Mouse (Mus musculus): ENCODE measurements around the gene Krt1.

Gene Krt1

GRCm38 (mm10) chr15:101803052-101803822 is 47.4 kb downstream of the Krt1 start:
- no peak for DNase-seq (ENCODE audit: low read depth)

- DNase-seq (ENCODE audit: low read depth): no peak
Measured at GRCm38 (mm10) chr15:101802296-101802835, 48.2 kb downstream of the Krt1 start, which contains the start of gene Krt73. Krt73 (minus strand) TSS chr15:101802346.
